24 mouse cellular contexts compared by ENCODE assay signal in the genomic region with DNA sequence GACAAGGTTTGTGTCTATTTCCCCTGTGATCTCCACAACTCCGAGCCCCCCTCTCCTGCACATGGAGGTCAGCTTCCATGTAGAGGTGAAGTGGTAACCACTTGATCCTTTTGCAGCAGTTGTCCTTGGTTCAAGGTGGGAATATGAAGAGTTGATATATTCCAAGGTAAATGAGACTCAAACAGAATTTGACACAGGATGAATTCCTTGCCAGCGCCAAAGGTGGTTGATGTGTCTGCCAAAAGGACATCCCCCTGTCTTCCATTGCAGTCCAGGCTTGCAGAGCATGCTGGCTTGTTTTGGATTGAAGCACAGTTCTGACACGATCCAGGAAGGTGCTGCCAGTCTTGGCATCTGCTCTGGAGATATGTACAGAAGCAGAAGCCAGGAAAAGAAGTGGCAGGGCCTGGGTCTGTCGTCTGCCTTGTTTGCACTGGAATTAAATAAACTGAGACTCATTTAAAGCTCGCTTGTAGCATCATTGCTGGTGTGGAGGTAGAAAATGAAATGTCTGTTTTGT.
DNase-seq lines count a peak whose midpoint lies in the region; ATAC-seq and TF ChIP-seq lines count a peak whose summit lies in the region.
"Had no signal": no experiment of that assay in that cellular context is flagged by ENCODE, and none has a peak within 500 bp of the region (broad histone marks: within the 10 kb centered on the region; RNA-seq: fewer than 3 reads in every experiment).

No protein-coding gene starts in this region.

- no peak for TF ChIP-seq POLR2A in brain, embryonic 14.5 days (IDR thresholded peaks at IDR 0.05; ENCODE audit: borderline replicate concordance, extremely low read depth, insufficient read depth, insufficient read length, poor library complexity, severe bottlenecking)
- no peak for TF ChIP-seq POLR2A in cerebellum, adult 2 months (IDR thresholded peaks at IDR 0.05; ENCODE audit: borderline replicate concordance, insufficient read depth, low read length)

- no peak for DNase-seq in frontal cortex, adult 2 months (ENCODE audit: extremely low spot score in 1 of 2, low spot score in 1 of 2)
- peak; percentile 60 for DNase-seq in brain, embryonic 14.5 days (ENCODE audit: low read depth)
- DNase-seq in cerebellum, adult 2 months = peak; percentile 75 to 92
- DNase-seq in cerebellum, postnatal 25 days = peak; percentile 82 to 83
- no peak for DNase-seq in adrenal gland, postnatal 4 days (ENCODE audit: low spot score in 2 of 2)
- no peak for DNase-seq in kidney, adult 9 months
- DNase-seq: adrenal gland, adult 2 months; B cell, adult 2 months; embryo, embryonic 11 days; gastrocnemius, postnatal 14 days; heart, adult 11 months; kidney, adult 8-10 months; kidney, postnatal 14 days; lung, postnatal 10 days; right cerebral cortex, postnatal 4 days; thymus, postnatal 36 days had no signal

- peaks cover 18% of the 10 kb centered on the region; the same call in 1 of the 2 replicates for H3K4me1 ChIP-seq in cerebellum, adult 2 months (ENCODE audit: control insufficient read depth, insufficient read depth, low read length)
- H3K4me1 ChIP-seq: intestine, embryonic 15.5 days; stomach, embryonic 15.5 days had no signal

- peak; percentile 68 for ATAC-seq in frontal cortex, adult (ENCODE audit: low TSS enrichment)
- ATAC-seq: hindbrain, embryonic 16.5 days; intestine, embryonic 15.5 days had no signal

- H3K27ac ChIP-seq in cerebellum, adult 2 months (ENCODE audit: insufficient read depth, low read length) = peak overlapping the region; percentile 35; the same call in 1 of the 2 replicates
- H3K27ac ChIP-seq: hindbrain, embryonic 10.5 days; intestine, embryonic 15.5 days; layer of hippocampus, adult 2 months; midbrain, embryonic 10.5 days; stomach, embryonic 15.5 days had no signal

- 10% methylated on average over 5 of the region's 5 CpGs for WGBS in cerebellum, adult 2 months

- no peaks in the 10 kb centered on the region for H3K27me3 ChIP-seq in cerebellum, adult 2 months (ENCODE audit: control insufficient read depth, insufficient read depth, low read length)
- H3K27me3 ChIP-seq: CH12.LX; intestine, embryonic 15.5 days; stomach, embryonic 15.5 days had no signal

- H3K4me3 ChIP-seq in cerebellum, adult 2 months (replicated peaks; ENCODE audit: insufficient read depth, low read depth, low read length) = no peak overlapping the region
- H3K4me3 ChIP-seq: hindbrain, embryonic 10.5 days; intestine, embryonic 15.5 days; layer of hippocampus, adult 2 months; midbrain, embryonic 10.5 days; stomach, embryonic 15.5 days had no signal

- no peak for TF ChIP-seq CTCF in brain, embryonic 14.5 days (IDR thresholded peaks at IDR 0.05; ENCODE audit: borderline replicate concordance, extremely low read depth, insufficient read depth, insufficient read length)
- TF ChIP-seq CTCF in cerebellum, adult 2 months (IDR thresholded peaks at IDR 0.05; ENCODE audit: borderline replicate concordance, insufficient read depth, low read depth, low read length) = no peak

Comparison
In these comparisons a context has a peak if more than half of its experiments do, and no peak if none do; other contexts are left out.
1. DNase-seq: peak in brain, embryonic 14.5 days (single experiment), cerebellum, adult 2 months (2 of 2) and cerebellum, postnatal 25 days (2 of 2); none in frontal cortex, adult 2 months (0 of 2), adrenal gland, postnatal 4 days (0 of 2) and kidney, adult 9 months (single experiment).